Mouse (Mus musculus) heart, embryonic 16.5 days (tissue): ENCODE measurements at regions not wholly inside any gene's neighbourhood (a gene's known extent, or its start where the extent isn't known, plus 50 kb on each side); places are given as distances from the start of the nearest gene placed in this dataset.

Experiments
- ATAC-seq: fragments of 200-750 bp; cut with Nextera tagmentation; replicated peaks from 2 replicates; pipeline ENCODE4 v1.8.0; 2017; ENCODE audit warnings: moderate number of reproducible peaks; ENCODE audit not compliant: insufficient read depth, low FRiP score; ENCODE audit errors: extremely low read depth
- H3K27ac ChIP-seq: fragments of 300-500 bp; sonication (generic); 2 replicates; pipeline ENCODE4 v1.5.1; 2014; ENCODE audit warnings: mild to moderate bottlenecking, low read length, control low read depth, moderate library complexity
- H3K27me3 ChIP-seq: fragments of 300-500 bp; sonication (generic); 2 replicates; pipeline ENCODE4 v1.6.1; 2014; ENCODE audit warnings: low read length, mixed read lengths; ENCODE audit not compliant: control insufficient read depth, insufficient read depth
- H3K36me3 ChIP-seq: fragments of 300-500 bp; sonication (generic); 2 replicates; pipeline ENCODE4 v1.6.1; 2014; ENCODE audit not compliant: control insufficient read depth, insufficient read depth
- H3K4me1 ChIP-seq: fragments of 300-500 bp; sonication (generic); 2 replicates; pipeline ENCODE4 v1.6.1; 2014; ENCODE audit warnings: low read length, mixed read lengths; ENCODE audit not compliant: control insufficient read depth, insufficient read depth
- H3K4me2 ChIP-seq: fragments of 300-500 bp; sonication (generic); 2 replicates; pipeline ENCODE4 v1.6.1; 2014; ENCODE audit warnings: low read depth, mild to moderate bottlenecking, control low read depth, low read length
- H3K4me3 ChIP-seq: fragments of 300-500 bp; sonication (generic); 2 replicates; pipeline ENCODE4 v1.5.1; 2014; ENCODE audit warnings: mild to moderate bottlenecking, control low read depth, low read length
- H3K9ac ChIP-seq: fragments of 300-500 bp; sonication (generic); 2 replicates; pipeline ENCODE4 v1.6.1; 2014; ENCODE audit warnings: low read length, control low read depth
- H3K9me3 ChIP-seq: fragments of 300-500 bp; sonication (generic); replicated peaks from 2 replicates; pipeline ENCODE4 v1.6.1; 2016; ENCODE audit warnings: low read length; ENCODE audit not compliant: control insufficient read depth
- WGBS: fragments of 180-500 bp; shearing (Covaris S2); extraction: QIAGEN DNeasy Blood & Tissue Kit; methylation state at CpG from one replicate; pipeline ENCODE4 v1.1.7; 2014; 5-methylcytosine and 5-hydroxymethylcytosine counted together

DNA sequence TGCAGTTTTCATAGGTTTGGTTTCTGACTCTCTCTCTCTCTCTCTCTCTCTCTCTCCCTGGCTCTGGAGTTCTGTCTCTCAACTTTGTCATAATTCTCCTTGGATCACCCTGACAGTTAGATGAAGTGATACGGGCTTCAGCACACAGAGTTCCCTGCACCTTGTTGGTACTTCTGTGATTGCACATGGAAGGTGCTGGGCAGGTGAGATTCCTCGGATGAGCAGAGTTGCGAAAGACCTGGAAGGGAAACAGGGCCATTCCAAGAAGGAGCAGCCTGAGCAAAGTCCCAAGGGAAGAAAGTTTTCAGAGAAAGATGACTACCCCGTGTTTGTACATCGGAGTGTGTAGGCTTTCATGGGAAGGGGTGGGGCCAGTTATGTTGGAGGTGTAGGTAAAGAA lies 91.8 kb upstream of the Bcl6 start:
- no peaks in the 10 kb centered on the region for H3K4me1 ChIP-seq
- no peaks in the 10 kb centered on the region; the same call in 1 of the 2 replicates for H3K27me3 ChIP-seq
- 89% methylated on average over 5 of the region's 5 CpGs for WGBS
- no peak overlapping the region for H3K27ac ChIP-seq
- H3K9ac ChIP-seq = no peak overlapping the region
- H3K4me3 ChIP-seq = no peak overlapping the region
- no peak overlapping the region for H3K4me2 ChIP-seq
- H3K36me3 ChIP-seq = no peaks in the 10 kb centered on the region
- no peaks in the 10 kb centered on the region for H3K9me3 ChIP-seq
- no peak for ATAC-seq

DNA sequence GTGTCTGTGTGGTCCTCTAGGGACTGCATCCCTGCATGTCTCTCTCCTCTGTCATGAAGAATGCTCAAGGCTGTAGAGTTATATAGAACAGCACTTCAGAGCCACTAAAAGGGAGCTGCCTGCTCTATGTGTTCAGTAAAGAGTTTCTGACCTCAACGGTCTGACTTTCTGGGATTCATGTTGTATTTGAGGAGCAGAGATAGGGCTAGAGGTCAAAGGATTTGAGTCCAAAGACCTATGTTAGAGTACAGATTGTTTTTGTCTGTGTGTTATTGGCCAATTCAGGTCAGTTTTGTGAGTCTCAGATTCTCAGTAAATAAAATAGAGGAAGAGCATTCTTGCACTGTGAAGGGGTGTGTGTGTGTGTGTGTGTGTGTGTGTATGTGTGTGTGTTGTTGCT lies 90.0 kb upstream of the Bcl6 start:
- H3K4me2 ChIP-seq = no peak overlapping the region
- no peak overlapping the region for H3K4me3 ChIP-seq
- no peak overlapping the region for H3K9ac ChIP-seq
- H3K27me3 ChIP-seq = no peaks in the 10 kb centered on the region; the same call in 1 of the 2 replicates
- H3K36me3 ChIP-seq = no peaks in the 10 kb centered on the region
- no peaks in the 10 kb centered on the region for H3K4me1 ChIP-seq
- ATAC-seq = no peak
- 57% methylated on average over 1 of the region's 1 CpGs for WGBS
- H3K9me3 ChIP-seq = no peaks in the 10 kb centered on the region
- no peak overlapping the region for H3K27ac ChIP-seq

DNA sequence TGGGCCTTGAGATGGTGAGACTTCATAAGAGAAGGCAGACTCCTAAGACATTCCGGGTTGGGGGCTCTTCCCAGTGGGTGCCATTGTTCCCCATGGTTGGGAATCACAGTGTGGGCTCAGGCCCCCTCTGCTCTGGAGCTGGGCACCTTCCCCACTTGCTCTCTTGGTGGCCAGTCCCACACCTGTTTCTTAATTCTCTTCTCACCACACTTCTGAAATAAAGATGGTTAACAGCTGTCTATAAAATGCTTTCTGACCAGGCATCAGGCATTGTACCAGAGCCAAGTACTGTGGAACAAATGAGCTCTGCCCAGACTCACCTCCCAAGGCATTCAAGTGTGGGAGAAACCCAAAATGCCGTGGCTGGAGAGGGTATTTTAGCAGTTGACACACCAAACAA lies 88.8 kb upstream of the Bcl6 start:
- no peak for ATAC-seq

DNA sequence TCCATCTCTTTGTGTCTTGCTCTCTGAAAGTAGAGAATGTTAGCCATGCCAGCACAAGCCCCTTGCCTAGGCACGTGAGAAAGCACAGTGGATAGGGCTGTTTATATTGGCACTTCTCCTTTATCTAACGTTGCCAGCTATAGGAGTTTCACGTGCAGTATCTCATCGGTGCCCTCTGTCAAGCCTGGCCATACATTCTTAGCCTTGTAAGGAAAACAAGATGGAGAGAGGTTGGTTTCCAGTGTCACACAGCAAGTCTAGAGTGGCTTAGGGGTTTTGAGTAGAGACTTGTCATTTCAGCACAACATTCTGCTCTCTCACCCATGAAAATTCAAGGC lies 88.1 kb upstream of the Bcl6 start:
- Histone ChIP-seq H3K36me3 (no peaks in the 10 kb centered on the region), H3K4me2 (no peak overlapping the region), H3K27me3 (no peaks in the 10 kb centered on the region; the same call in 1 of the 2 replicates), H3K9ac (no peak overlapping the region), H3K9me3 (no peaks in the 10 kb centered on the region), H3K4me3 (no peak overlapping the region), H3K4me1 (no peaks in the 10 kb centered on the region), H3K27ac (no peak overlapping the region)
- WGBS = 73% methylated on average over 4 of the region's 4 CpGs
- ATAC-seq = no peak

More for the DNA sequence above, 88.8 kb upstream of the Bcl6 start:
- H3K4me2 ChIP-seq = no peak overlapping the region
- H3K27me3 ChIP-seq = no peaks in the 10 kb centered on the region; the same call in 1 of the 2 replicates
- no peak overlapping the region for H3K9ac ChIP-seq
- no peak overlapping the region for H3K27ac ChIP-seq
- H3K9me3 ChIP-seq = no peaks in the 10 kb centered on the region
- no peaks in the 10 kb centered on the region for H3K36me3 ChIP-seq
- 81% methylated on average over 2 of the region's 2 CpGs for WGBS
- no peak overlapping the region for H3K4me3 ChIP-seq
- H3K4me1 ChIP-seq = no peaks in the 10 kb centered on the region

DNA sequence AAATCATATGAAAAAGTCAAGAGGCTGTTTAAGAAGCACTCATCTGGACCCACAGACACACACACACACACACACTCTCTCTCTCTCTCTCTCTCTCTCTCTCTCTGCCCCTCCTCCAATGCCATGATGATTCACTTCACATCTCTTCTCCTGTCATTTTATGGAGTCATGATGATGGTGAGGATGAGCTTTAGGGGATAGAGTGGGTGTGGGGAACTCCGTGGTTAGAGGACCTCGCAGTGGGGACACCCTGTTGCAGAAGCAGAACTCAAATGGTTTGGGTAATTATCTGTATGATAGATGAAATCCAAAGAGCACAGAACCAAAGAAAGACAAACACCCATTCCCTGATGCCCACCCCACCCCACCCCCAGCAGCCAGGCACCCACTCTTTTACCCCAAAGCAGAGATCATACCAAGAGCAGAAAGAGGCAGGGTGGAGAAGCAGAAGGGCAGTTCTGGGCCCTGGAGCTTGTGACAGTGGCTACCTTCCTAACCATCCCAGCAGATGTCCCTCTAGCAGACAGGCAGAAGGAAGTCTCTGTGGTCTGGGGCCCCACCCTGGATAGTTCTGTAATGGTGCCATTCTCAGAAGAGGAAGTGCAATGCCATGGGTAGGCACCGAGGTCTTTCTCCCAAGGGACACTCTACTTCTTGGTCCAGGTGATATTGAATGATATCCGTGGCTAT lies 87.6 kb upstream of the Bcl6 start:
- no peaks in the 10 kb centered on the region for H3K9me3 ChIP-seq
- H3K4me2 ChIP-seq = no peak overlapping the region
- H3K4me3 ChIP-seq = no peak overlapping the region
- ATAC-seq = no peak
- no peak overlapping the region for H3K9ac ChIP-seq
- H3K36me3 ChIP-seq = no peaks in the 10 kb centered on the region
- H3K27me3 ChIP-seq = no peaks in the 10 kb centered on the region; the same call in 1 of the 2 replicates
- H3K27ac ChIP-seq = no peak overlapping the region
- WGBS = 80% methylated on average over 4 of the region's 4 CpGs
- no peaks in the 10 kb centered on the region for H3K4me1 ChIP-seq

DNA sequence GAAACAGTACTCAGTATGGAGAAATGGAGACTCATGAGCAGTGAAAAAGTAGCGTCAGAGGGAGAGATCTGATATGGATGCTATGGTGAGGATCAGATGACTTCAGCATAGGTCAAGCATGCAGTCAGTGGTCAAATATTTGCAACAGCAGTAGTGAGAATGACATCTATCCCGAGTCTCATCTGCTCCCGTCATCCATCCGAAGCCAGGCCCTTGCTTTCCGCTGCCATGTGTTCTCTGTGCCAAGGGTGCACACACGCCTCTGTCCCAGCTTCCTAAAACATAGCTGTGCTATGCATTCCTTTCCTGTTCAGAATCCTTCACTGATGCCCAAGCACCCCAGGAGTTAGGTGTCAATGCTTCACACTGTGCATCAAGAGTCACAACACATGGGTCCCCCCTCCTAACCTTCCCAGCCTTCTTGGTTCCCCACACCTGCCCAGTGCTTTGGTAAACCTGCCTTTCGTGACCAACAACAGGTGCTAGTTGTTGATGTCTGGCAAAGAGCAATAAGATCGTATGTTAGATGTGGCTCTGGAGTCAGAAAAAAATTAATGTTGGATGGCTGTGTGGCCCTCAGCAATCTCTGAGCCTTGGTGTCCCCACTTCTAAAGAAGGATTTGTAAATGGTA lies 85.1 kb upstream of the Bcl6 start:
- H3K4me2 ChIP-seq = no peak overlapping the region
- ATAC-seq = no peak
- H3K4me3 ChIP-seq = no peak overlapping the region
- no peaks in the 10 kb centered on the region for H3K9me3 ChIP-seq
- no peaks in the 10 kb centered on the region for H3K36me3 ChIP-seq
- H3K4me1 ChIP-seq = no peaks in the 10 kb centered on the region
- WGBS = 74% methylated on average over 8 of the region's 8 CpGs
- H3K27ac ChIP-seq = no peak overlapping the region
- H3K9ac ChIP-seq = no peak overlapping the region
- H3K27me3 ChIP-seq = no peaks in the 10 kb centered on the region; the same call in 1 of the 2 replicates

DNA sequence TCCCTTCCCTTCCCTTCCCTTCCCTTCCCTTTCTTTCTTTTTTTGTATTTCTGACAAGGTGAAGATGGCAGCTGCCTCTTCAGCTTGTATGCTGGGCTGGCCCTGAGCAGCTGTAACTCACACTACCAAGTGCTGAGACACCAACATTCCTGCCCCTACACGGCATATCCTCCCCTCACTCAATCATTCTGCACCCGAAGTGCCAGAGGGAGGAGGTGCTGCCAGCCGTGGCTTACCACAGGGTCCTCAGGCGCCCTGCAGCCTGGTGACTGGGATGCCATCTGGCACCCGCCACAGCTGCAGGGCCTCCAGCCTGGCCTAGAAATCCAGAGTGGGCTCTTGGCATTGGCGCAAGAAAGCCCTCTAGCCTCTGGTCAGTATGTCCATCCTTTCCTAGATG lies 84.4 kb upstream of the Bcl6 start:
- Histone ChIP-seq H3K4me3 (no peak overlapping the region), H3K27me3 (no peaks in the 10 kb centered on the region; the same call in 1 of the 2 replicates), H3K4me1 (peaks cover 6% of the 10 kb centered on the region), H3K27ac (no peak overlapping the region), H3K4me2 (no peak overlapping the region), H3K36me3 (no peaks in the 10 kb centered on the region), H3K9me3 (no peaks in the 10 kb centered on the region), H3K9ac (no peak overlapping the region)
- 59% methylated on average over 6 of the region's 6 CpGs for WGBS
- ATAC-seq = no peak

DNA sequence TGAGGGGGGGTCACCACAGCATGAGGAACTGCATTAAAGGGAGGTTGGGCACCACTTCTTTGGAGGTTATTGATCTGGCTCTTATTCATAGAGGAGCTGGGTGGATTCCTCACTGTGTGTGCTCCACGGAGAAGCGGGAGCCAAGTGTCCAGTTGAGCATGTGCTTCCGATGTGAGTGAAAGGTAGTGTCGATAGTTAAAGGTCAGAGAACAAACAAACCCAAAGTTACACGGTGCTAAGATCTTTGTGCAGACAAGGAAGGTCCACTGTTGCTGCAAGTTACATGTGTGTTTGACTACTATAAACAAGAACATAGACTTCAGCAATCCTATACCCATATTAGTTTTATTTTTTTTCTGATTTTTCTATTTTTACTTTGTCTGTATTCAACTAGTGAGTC lies 80.8 kb upstream of the Bcl6 start:
- Histone ChIP-seq H3K4me3 (no peak overlapping the region), H3K4me2 (no peak overlapping the region), H3K36me3 (no peaks in the 10 kb centered on the region), H3K27ac (no peak overlapping the region), H3K9me3 (no peaks in the 10 kb centered on the region), H3K27me3 (no peaks in the 10 kb centered on the region; the same call in 1 of the 2 replicates), H3K9ac (no peak overlapping the region), H3K4me1 (peaks cover 11% of the 10 kb centered on the region)
- no peak for ATAC-seq
- WGBS = 77% methylated on average over 5 of the region's 5 CpGs

DNA sequence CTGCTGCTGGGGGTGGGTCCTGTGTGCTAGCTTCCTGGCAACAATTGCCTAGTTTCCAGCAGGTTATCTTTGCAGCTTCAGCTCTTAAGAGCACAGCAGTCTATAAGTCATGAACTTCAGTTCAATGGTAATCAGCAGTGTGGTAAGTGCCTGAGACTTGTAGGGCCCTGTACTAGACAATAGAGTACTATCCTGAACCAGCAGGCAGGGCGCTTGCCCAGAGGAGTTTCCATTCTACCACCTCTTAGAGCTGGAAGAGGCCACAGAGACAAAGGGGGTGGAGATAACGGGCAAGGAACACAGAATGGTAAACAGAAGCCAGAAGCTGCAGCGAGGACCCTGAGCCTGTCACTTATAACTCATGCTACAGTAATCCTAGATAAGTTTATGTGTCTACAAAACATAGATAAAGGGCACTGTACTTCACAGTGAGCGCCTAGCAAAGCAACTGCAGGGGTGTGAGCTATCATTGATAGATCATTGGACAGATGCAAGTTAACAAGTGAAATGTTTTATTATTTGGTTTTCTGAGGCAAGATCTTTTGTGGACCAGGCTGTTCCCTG lies 79.7 kb upstream of the Bcl6 start:
- Histone ChIP-seq H3K9me3 (no peaks in the 10 kb centered on the region), H3K4me3 (no peak overlapping the region), H3K4me1 (peaks cover 11% of the 10 kb centered on the region), H3K4me2 (no peak overlapping the region), H3K36me3 (no peaks in the 10 kb centered on the region), H3K27me3 (no peaks in the 10 kb centered on the region; the same call in 1 of the 2 replicates), H3K27ac (no peak overlapping the region), H3K9ac (no peak overlapping the region)
- ATAC-seq = peak; percentile 28; the same call in 1 of the 2 replicates
- 24% methylated on average over 4 of the region's 4 CpGs for WGBS
